Mouse (Mus musculus): ENCODE results near the gene Gm12216. TPM values are rescaled to one million over a fixed set of nuclear protein-coding genes. Genes with fewer than 3 reads are reported as not detected.
"Not testable (repeated sequence)": the region's sequence is repeated elsewhere in the genome, so short reads cannot be mapped to it uniquely, and the experiment has no call there.

Gm12216 gene
- polyA plus RNA-seq, 1 experiment from 2014 or later, result 0.41 TPM

DNA sequence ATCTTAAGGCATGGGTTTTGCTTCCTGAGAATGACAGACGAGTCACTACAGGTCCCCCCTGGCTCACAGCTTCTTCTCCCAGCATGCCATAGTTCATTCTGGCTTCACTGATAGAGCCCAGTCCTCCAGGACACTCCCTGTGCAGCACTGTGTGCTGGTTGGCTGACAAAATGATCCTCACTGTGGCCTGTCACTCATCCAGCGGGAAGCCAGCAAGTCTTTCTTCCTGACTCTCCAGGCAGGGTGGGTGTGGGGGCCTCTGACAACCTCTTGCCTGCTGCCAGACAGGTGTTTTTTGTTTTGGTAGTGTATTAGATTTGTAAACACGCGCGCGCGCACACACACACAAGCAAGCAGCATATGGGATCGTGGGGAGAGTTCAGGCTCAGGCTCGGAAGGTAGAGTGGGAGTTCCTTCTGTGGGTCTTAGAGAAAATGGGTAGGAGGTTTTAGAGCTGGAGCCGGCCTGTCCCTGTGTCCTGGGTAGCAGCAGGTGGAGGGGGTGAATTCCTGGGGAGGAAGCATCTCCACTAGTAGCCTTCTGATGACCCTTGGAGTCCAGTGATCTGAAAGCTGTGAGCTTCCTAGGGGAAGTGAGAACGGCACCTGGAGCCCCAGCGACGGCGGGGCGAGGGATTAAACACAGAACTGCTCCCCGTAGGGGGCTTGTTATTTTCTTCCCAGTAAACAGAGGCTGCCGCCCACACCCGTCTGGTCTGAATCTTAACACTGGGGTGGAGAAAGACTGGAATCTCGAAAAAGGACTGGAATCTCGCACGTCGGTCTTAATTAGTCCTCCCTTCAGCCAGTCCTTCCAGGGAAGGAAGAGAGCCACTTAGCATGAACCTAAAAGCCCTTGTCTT, 99.3 kb downstream of the Gm12216 start:
- Histone ChIP-seq H3K27ac (no peak overlapping the region), H3K27me3 (peaks cover 42% of the 10 kb centered on the region), H3K9me3 (replicated peaks) (no peaks in the 10 kb centered on the region), H3K4me2 (peak overlapping the region; percentile 38), H3K4me3 (no peak overlapping the region), H3K36me3 (ENCODE audit: poor library complexity, severe bottlenecking) (no peaks in the 10 kb centered on the region), H3K9ac (no peak overlapping the region), H3K4me1 (peaks cover 37% of the 10 kb centered on the region)
- ATAC-seq, result no peak
- 4% methylated on average over 22 of the region's 22 CpGs for WGBS

DNA sequence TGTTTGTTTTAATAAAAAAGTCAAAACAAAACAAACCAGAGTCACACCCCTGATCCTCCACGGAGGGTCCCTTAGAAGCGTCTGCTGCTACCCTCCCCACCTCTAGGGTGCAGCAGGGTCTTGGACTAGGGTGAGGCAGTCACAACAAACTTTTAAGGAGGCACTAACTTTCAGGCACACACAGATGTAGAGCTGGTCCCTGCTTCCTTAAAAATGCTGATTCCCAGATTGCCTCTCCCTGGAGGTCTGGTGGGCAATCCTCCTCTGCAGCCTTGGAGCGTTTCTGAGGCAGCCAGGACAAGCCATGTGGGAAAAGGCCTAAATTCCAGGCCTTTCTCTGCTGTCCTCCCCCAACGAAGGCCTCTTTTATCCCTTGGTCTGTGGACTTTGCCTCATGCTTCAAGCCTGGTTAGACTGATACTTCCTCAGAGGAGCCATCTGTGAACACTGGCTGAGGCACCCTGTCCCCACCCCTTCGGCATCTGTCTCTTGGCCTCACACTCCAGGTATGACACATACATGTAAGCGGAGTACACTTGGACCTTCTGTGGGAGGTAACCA, 100.2 kb downstream of the Gm12216 start:
- ATAC-seq, result no peak

DNA sequence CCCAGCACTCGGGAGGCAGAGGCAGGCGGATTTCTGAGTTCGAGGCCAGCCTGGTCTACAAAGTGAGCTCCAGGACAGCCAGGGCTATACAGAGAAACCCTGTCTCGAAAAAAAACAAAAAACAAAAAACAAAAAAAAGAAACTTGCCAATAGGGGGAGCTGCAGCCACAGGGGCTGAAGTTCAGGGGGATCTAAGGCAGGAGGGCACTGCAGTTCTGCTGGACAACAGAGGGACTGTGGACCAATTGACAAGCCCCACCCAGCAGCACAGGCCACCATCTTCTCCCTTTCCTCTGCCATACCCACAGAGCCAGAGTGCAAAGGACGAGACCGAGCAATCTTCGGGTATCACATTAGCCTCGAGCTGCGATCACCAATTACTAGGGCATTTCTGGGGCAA, 101.0 kb downstream of the Gm12216 start:
- not testable (repeated sequence) for H3K9ac ChIP-seq; H3K4me2 ChIP-seq; H3K27ac ChIP-seq; H3K36me3 ChIP-seq (ENCODE audit: poor library complexity, severe bottlenecking); H3K9me3 ChIP-seq (replicated peaks); ATAC-seq; H3K4me3 ChIP-seq
- H3K4me1 ChIP-seq, result peaks cover 25% of the 10 kb centered on the region
- WGBS, result 79% methylated on average over 9 of the region's 9 CpGs
- H3K27me3 ChIP-seq, result peaks cover 34% of the 10 kb centered on the region

More for the DNA sequence above, 100.2 kb downstream of the Gm12216 start:
- no peaks in the 10 kb centered on the region for H3K36me3 ChIP-seq (ENCODE audit: poor library complexity, severe bottlenecking)
- no peaks in the 10 kb centered on the region for H3K9me3 ChIP-seq (replicated peaks)
- peaks cover 34% of the 10 kb centered on the region for H3K4me1 ChIP-seq
- H3K9ac ChIP-seq, result no peak overlapping the region
- H3K27ac ChIP-seq, result no peak overlapping the region
- no peak overlapping the region for H3K4me3 ChIP-seq
- no peak overlapping the region for H3K4me2 ChIP-seq
- WGBS, result 38% methylated on average over 6 of the region's 6 CpGs
- peaks cover 42% of the 10 kb centered on the region for H3K27me3 ChIP-seq

DNA sequence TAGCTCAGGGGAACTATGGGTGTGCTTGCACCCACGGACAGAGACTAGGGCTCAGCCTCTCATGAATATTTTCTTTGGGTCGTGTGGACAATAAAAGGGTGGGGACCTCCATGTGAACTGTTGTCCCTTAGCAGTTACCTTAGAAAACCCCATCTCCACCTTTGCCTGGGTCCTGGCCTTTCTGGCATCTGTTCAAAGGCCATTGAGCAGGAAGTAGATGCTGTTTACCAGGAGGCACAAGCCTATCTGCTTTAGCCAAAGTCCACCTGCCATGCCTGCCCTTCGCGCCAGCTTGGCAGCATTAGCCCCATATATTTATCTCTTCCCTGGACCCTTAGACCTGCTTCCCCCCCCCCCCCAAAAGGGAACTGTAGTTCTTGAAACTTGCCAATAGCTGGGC, 101.4 kb downstream of the Gm12216 start:
- no peak for ATAC-seq
- Histone ChIP-seq H3K4me3 (no peak overlapping the region), H3K36me3 (ENCODE audit: poor library complexity, severe bottlenecking) (no peaks in the 10 kb centered on the region), H3K9me3 (replicated peaks) (no peaks in the 10 kb centered on the region; the same call in 1 of the 2 replicates), H3K27ac (no peak overlapping the region), H3K27me3 (peaks cover 30% of the 10 kb centered on the region), H3K4me2 (no peak overlapping the region), H3K9ac (no peak overlapping the region), H3K4me1 (peaks cover 21% of the 10 kb centered on the region)
- 93% methylated on average over 4 of the region's 4 CpGs for WGBS

DNA sequence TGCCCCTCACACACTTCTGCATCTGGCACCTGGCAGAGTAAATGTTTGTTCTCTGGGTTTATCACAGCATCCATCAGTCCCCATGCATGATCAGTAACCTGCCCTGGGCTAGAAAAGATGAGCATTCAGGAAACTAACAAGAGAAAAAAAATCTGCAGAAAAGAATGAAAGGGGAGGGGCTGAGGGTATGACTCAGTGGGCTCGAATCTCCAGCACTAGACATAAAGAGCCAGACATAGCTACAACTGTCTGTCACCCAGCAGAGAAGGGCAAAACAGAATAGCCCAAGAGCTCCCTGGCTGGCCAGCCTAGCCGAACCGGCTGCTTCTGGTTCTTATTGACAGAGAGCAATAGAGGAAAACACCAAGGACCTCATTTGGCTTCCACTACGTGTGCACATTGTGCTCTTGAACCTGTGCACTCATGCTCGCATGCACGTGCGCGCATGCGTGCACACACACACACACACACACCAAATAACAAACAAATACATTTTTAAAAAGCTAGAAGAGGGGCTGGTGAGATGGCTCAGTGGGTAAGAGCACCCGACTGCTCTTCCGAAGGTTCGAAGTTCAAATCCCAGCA, 104.0 kb downstream of the Gm12216 start:
- Histone ChIP-seq H3K9me3 (replicated peaks) (no peaks in the 10 kb centered on the region; the same call in 1 of the 2 replicates), H3K4me3 (no peak overlapping the region), H3K36me3 (ENCODE audit: poor library complexity, severe bottlenecking) (no peaks in the 10 kb centered on the region), H3K27me3 (peaks cover 7% of the 10 kb centered on the region), H3K4me1 (peaks cover 13% of the 10 kb centered on the region), H3K4me2 (no peak overlapping the region), H3K27ac (no peak overlapping the region), H3K9ac (no peak overlapping the region)
- WGBS, result 80% methylated on average over 12 of the region's 12 CpGs
- ATAC-seq, result no peak

DNA sequence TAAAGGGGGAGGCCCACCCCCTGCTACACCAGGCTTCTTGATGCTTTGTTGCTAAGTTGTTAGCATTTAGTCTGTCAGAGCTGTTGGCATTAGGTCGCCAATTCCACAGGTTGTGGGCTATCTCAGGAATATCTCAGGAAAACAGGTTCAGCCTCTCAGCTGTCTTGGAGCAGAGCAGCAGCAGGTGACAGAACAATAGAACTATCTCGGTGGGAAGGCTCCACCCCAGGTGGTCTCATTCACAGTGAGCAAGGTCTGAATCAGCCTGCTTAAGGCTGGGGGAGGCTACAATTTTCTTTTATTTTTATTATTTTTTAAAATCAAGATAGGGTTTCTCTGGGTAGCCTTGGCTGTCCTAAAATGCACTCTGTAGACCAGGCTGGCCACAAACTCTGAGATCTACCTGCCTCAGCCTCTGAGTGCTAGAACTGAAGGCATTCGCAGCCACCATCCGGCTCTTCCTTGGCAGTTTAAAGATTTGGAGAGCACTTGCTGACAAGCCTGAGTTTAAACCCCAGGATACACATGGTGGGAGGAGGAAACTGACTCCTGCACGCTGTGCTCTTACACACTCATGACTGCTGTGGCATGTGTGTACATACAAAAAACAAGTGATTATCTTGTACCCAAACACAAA, 109.2 kb downstream of the Gm12216 start:
- Histone ChIP-seq H3K9me3 (replicated peaks) (no peaks in the 10 kb centered on the region; the same call in 1 of the 2 replicates), H3K9ac (no peak overlapping the region), H3K4me3 (no peak overlapping the region), H3K4me2 (no peak overlapping the region), H3K36me3 (ENCODE audit: poor library complexity, severe bottlenecking) (no peaks in the 10 kb centered on the region), H3K27ac (no peak overlapping the region), H3K4me1 (no peaks in the 10 kb centered on the region), H3K27me3 (no peaks in the 10 kb centered on the region)
- ATAC-seq, result no peak
- 52% methylated on average over 5 of the region's 5 CpGs for WGBS

DNA sequence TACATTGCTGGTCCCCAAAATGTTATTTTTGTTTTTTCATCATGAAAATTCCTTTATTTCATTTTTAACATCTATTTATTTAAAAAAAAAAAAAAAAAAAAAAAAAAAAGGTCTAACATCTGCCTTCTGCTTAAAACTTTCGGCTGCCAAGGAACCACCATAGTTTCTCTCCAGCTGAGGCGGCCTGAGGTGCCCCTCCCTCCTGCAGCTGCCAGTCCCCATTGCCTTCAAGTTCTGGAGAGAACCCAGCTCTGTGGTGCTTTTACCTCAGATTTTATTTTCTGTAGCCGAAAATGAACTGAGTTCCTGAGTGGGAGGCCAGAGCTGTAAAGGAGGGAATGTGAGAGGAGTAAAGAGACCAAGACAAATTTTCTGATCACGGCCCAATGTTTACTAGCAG, 109.8 kb downstream of the Gm12216 start:
- no peaks in the 10 kb centered on the region for H3K4me1 ChIP-seq
- no peak overlapping the region for H3K9ac ChIP-seq
- no peak overlapping the region for H3K4me2 ChIP-seq
- WGBS, result 70% methylated on average over 4 of the region's 4 CpGs
- H3K9me3 ChIP-seq (replicated peaks), result no peaks in the 10 kb centered on the region; the same call in 1 of the 2 replicates
- H3K4me3 ChIP-seq, result no peak overlapping the region
- no peaks in the 10 kb centered on the region for H3K27me3 ChIP-seq
- no peaks in the 10 kb centered on the region for H3K36me3 ChIP-seq (ENCODE audit: poor library complexity, severe bottlenecking)
- H3K27ac ChIP-seq, result no peak overlapping the region
- ATAC-seq, result no peak

DNA sequence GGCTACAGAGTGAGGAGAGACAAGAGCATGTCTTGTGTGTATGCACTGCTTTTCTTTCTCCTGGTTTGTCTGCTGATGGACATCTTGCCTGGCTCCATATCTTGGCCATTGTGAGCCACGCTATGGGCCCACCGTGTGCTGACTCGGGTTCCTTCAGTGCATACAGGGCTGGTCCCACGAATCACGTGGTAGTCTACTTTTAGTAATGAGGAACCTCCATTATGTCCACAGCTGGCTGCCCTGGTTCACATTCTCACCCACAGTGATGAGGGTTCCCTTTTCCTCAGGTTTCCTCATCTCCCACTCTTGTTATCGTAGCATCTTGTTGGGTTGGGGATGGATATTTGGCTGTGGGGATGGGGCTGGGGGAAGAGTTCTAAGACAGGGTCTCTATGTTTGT, 110.4 kb downstream of the Gm12216 start:
- Histone ChIP-seq H3K4me1 (no peaks in the 10 kb centered on the region), H3K9ac (no peak overlapping the region), H3K4me3 (no peak overlapping the region), H3K27ac (no peak overlapping the region), H3K9me3 (replicated peaks) (no peaks in the 10 kb centered on the region; the same call in 1 of the 2 replicates), H3K36me3 (ENCODE audit: poor library complexity, severe bottlenecking) (no peaks in the 10 kb centered on the region), H3K27me3 (no peaks in the 10 kb centered on the region), H3K4me2 (no peak overlapping the region)
- WGBS, result 91% methylated on average over 6 of the region's 6 CpGs
- no peak for ATAC-seq

DNA sequence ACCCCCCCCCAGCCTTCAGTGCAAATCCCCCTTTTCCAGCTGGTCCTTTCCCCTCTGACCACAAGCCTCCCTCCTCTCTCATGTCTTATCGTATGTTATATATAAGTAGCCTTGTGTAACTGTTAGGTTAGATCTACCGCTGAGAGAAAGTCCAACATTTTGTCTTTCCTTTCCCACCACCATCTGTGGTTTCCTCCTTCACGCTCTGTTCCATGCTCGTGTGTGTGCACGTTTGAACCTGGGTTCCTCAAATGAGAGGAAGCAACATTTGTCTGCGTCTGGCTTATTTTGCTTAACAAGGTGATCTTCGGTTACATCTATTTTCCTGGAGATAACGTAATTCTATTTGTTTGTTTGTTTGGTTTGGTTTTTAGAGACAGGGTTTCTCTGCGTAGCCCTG, 111.1 kb downstream of the Gm12216 start:
- H3K4me2 ChIP-seq, result no peak overlapping the region
- no peak overlapping the region for H3K4me3 ChIP-seq
- 90% methylated on average over 9 of the region's 9 CpGs for WGBS
- no peaks in the 10 kb centered on the region for H3K9me3 ChIP-seq (replicated peaks)
- ATAC-seq, result no peak
- H3K27me3 ChIP-seq, result no peaks in the 10 kb centered on the region
- no peaks in the 10 kb centered on the region for H3K36me3 ChIP-seq (ENCODE audit: poor library complexity, severe bottlenecking)
- H3K9ac ChIP-seq, result no peak overlapping the region
- no peak overlapping the region for H3K27ac ChIP-seq
- H3K4me1 ChIP-seq, result no peaks in the 10 kb centered on the region

DNA sequence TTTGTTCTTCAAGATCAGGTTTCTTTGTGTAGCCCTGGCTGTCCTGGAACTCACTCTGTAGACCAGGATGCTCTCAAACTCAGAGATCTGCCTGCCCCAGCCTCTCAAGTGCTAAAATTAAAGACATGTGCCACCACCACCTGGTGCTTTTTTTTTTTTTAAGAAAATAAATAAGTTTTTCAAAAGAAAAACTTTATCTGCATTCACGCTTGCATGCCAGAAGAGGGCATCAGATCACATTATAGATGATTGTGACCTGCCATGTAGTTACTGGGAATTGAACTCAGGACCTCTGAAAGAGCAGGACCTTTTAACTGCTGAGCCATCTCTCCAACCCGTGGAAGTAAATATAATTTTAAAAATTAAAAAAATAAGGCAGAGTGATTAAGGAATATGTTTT, 113.8 kb downstream of the Gm12216 start:
- Histone ChIP-seq H3K27ac (no peak overlapping the region), H3K9ac (no peak overlapping the region), H3K4me1 (no peaks in the 10 kb centered on the region), H3K4me3 (no peak overlapping the region), H3K4me2 (no peak overlapping the region), H3K27me3 (no peaks in the 10 kb centered on the region), H3K36me3 (ENCODE audit: poor library complexity, severe bottlenecking) (no peaks in the 10 kb centered on the region), H3K9me3 (replicated peaks) (no peaks in the 10 kb centered on the region)
- no peak for ATAC-seq
- WGBS, result 91% methylated on average over 2 of the region's 2 CpGs

DNA sequence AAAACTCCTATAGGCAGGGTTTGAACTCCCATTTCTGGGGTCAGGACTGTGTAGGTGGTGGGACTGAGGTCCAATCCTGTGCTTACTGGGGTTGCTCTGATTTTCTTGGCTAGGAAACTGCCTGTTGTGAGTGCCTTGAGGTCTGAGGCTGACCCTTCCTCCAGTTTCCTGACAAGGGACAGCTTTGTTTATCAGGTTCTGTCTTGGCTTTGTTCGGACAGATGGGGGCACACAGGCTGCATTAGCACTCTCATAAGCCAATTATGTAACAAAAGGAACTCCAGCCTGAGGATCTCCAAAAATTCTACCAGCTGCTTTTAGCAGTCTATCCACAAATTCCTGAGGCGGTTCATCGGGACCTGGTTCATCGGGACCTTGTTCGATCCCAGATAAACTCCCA, 116.7 kb downstream of the Gm12216 start:
- WGBS, result 3% methylated on average over 5 of the region's 5 CpGs
- no peak overlapping the region for H3K27ac ChIP-seq
- H3K27me3 ChIP-seq, result no peaks in the 10 kb centered on the region
- H3K4me1 ChIP-seq, result no peaks in the 10 kb centered on the region
- H3K4me2 ChIP-seq, result no peak overlapping the region
- no peaks in the 10 kb centered on the region for H3K9me3 ChIP-seq (replicated peaks)
- no peak overlapping the region for H3K9ac ChIP-seq
- ATAC-seq, result no peak
- H3K36me3 ChIP-seq (ENCODE audit: poor library complexity, severe bottlenecking), result no peaks in the 10 kb centered on the region
- H3K4me3 ChIP-seq, result no peak overlapping the region

DNA sequence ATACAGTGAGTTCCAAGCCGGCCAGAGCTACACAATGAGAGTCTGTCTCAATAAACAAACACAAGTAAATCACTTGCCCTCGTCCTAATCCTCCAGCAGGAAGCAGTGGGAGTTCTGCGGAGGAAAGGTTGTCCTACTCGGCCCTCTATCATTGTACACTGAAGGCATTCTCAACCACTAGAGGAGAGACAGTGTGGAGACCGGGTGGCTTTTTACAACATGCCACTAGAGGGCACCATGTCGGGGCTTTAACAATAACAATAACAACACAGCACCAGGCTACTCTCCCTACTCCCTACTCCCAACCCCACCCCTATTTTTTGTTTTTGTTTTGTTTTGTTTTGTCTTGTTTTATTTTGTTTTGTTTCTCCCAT, 121.5 kb downstream of the Gm12216 start:
- WGBS, result 39% methylated on average over 6 of the region's 6 CpGs
- Histone ChIP-seq H3K9me3 (replicated peaks) (no peaks in the 10 kb centered on the region), H3K27me3 (no peaks in the 10 kb centered on the region), H3K4me1 (no peaks in the 10 kb centered on the region), H3K4me3 (no peak overlapping the region), H3K36me3 (ENCODE audit: poor library complexity, severe bottlenecking) (no peaks in the 10 kb centered on the region), H3K27ac (no peak overlapping the region), H3K4me2 (no peak overlapping the region), H3K9ac (no peak overlapping the region)
- 0 out of 2 replicates have a peak, but pooled peaks have one; percentile 66 for ATAC-seq
